Mouse (Mus musculus) right cerebral cortex, postnatal 25 days (tissue): ENCODE measurements at regions not wholly inside any gene's neighbourhood (a gene's known extent, or its start where the extent isn't known, plus 50 kb on each side); places are given as distances from the start of the nearest gene placed in this dataset.
A peak's percentile ranks its signal among the peaks of the same experiment; 100 is the strongest.
"Not testable (repeated sequence)": the region's sequence is repeated elsewhere in the genome, so short reads cannot be mapped to it uniquely, and the experiment has no call there.

ENCODE experiments used
- DNase-seq: peaks from one replicate; pipeline ENCODE4 v3.0.0; 2022

DNA sequence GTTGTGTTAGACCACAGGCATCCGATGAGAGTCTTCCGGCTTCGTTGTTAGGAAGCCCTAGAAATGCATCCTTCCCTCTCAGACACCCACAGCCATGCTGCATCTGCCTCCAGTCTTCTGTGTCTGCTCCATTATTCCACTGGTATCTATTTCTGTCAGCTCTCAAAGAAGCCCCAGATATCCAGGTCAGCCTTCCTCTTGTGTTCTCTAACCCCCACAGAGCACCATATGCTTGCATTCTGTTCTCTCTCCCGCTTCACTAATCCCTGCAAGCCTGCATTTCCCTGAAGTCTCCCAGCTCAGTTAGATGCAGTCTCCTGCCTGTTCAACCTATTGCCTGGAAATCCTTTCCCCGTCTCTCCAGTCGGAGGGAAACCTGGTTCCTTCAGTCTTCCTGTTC, 53.6 kb upstream of the Wdfy3 start:
- DNase-seq = peak; percentile 44

DNA sequence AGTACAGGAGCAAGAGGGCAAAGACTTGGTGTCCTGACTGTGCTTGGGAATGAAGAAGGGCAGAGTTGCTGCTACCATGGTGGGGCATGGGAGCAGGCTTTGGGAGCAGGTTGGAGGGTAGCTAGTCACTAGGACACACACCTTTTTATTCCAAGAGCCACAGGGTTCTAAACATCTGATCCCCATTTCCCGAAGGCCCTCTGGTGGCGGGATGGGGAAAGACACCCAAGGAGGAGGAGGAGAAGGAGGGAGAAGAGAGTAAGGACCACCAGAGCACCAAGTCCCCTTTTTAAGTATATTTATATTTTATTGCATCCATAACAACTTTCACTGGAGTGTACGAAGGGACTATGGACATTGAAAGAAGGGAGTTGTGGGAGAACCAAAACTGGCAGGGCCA, 57.0 kb upstream of the Wdfy3 start:
- no peak for DNase-seq

DNA sequence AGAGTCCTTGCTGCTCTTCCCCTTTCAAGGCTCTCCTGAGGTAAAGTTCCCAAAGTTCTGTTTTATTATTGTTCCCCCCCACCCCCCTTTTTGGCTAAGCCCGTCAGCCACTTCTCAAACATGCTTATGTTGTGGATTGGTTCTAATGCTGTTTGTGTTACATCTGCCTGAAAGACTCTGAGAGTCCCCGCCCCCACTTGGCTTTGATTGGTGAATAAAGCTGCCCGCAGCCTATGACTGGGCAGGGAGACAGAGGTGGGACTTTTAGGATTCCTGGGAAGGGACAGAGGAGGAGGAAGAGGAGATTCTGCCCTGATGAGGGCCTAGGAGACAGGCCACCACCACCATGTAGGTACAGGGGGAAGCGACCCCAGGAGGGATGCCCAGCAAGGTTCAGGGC, 78.3 kb upstream of the Wdfy3 start:
- no peak for DNase-seq

DNA sequence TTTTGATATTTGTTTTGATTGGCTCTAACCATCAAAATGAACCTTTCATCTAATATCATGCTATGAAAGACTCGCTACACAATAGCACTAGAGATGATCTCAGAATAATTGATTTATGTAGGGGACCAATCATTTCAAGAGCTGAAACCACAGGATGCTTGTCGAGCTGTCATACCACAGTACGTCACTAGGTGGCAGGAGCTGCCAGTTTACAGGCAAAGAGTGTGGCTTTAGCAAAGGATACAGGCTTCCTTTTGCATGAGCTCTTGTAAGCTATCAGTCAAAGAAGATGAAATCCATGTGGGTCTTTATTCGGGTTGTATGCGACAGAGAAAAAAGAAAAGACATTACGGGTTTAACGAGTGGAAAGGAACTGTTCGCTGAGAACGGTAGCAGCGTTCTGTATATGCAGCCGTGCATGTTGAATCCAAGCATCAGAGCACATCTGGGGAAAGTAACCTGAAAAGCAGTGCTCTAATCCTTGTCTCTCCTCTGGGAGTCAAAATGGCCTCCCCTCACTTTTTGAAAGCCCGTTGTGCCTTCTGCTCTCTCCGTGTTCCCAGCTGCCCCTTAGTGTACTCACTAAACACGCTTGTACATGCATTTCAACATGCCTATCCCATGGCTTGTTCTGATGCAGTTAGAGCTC, 79.9 kb upstream of the Wdfy3 start:
- peak; percentile 78 for DNase-seq

DNA sequence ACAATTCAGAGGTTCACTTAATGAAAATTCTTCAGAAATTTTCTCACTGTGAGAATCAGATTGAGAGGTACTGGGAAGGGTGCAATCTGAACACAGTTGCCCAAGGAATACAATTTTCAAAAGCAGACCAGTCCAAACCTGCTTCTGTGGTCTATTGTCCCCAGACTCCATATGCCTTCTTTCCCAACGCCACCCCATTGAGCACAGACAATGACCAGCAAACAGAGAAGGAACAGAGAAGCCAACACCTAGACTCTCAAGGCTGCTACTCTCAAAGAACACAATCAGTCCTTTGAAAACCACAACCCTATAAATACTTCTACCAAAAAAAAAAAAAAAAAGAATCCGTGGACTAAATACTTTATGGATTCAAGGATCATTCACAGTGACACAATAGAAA, 89.9 kb upstream of the Wdfy3 start:
- no peak for DNase-seq

DNA sequence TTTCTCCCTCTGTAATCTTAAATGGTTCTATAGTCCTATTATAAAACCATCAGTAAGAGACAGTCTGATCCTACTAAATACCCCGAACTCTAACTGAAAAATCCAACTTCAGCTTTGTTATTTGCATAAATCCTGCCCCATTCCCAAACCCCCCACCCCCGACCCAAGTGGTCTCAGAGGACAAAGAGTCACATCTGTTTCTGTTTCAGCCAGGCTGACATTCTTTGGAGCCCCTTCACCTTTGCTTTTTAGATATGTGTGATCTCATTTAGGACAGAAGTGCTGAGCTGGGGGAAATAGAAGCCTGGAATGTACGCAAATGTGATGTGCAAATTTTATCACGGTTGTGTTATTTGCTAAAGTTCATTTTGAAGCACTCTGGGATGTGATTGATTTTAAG, 98.3 kb upstream of the Wdfy3 start:
- no peak for DNase-seq

DNA sequence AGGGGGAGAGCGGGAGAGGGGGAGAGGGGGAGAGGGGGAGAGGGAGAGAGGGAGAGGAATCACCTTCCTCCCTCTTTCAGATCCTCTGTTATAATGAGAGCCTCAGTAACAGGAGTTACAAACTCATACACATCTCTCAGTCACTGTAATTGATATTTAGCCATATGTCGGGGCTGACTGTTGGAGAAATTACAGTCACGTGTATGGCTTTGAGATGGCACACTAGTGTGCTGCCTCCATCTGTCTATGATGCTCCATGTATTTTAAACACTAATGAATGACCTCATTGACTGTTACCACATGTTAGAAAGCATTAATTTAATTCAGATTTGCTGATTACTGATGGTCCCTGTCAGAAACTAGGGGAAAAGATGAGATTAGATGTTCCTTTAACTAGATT, 102.1 kb upstream of the Wdfy3 start:
- DNase-seq = no peak

DNA sequence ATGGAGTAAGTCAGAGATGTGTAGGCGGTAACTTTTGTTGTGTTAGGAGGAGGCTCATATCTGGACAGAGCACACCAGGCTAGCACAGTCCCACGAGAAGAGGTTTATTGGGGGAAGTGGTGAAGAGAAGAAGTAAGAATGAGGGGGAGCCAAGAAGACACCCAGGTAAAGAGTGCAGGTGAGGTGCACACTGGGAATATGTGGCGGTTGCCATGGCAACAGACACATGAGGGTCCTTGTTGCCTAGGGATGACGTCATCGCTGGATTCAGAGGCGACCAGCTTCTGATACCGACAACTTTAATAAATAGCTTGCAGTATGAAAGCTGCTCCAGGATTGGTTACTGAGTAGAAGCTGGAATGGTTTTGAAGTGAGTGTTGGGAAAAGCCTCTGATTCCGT, 110.5 kb upstream of the Wdfy3 start:
- DNase-seq = peak; percentile 5

DNA sequence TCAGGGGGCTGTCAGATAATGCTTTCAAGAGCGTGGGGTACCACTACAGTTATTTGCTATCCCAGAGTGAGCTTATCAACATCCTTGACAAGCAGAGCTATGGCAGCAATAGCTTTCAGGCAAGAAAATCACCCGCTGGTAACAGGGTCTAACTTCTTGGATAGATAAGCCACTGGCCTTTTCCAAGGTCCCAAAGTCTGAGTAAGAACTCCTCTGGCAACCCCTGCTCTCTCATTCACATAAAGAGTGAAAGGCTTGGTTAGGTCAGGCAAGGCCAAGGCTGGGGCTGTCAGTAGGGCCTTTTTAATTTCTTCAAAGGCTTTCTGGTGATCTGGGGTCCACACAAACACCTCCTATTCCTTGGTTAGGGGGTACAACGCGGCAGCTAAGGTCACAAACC, 119.2 kb upstream of the Wdfy3 start:
- DNase-seq = not testable (repeated sequence)

DNA sequence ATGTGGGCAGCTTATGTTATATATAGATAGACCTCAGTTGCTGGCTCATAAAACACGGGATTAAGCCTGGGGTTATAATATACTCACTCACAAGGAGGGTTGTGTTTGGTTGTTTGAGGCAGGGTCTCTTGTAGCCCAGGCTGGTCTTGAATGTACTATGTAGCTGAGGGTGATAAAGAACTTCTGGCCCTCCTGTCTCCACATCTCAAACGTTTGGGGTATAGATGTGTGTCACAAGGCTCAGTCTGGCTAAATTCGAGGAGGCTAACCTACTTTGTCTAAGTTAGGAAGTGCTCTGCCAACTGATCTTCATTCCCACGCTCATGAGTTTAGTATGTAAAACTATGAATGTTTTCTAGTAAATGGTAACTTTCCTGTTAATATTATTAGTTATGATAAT, 136.7 kb upstream of the Wdfy3 start:
- no peak for DNase-seq

DNA sequence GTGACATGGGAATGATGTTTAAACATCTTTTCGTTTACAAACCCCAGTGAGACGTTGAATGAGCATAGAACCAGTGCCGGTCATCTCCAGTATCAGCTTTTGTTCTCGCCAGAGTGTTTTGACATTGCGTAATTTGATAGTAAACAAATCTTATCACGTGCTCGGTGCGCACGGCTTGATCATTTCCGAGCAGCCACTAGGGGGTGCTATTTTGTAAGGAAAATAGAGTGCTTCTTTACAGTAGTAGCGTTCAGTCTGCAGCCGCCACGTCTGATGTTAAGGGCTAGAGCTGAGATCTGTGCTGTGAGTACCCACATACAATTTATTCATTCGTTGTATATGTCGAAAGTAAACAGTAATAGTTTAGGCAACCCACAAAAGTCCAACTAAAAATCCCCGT, 137.2 kb upstream of the Wdfy3 start:
- peak; percentile 61 for DNase-seq

DNA sequence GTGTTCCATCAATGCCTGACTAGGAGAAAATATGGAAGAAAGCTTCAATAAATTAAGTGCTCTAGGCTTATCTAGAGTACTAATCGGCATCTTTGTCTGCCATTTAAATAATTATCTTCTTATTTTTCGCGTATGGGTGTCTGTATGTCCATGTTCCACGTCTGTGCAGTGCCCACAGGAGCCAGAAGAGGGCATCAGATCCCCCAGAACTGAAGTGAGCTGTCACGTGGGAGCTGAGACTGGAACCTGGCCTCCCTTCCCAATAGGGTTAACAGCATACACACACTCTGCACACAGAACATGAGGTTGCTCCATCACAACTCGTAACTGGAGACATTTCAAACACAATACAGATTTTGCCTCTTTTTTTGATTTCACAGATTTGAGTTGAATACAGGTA, 143.4 kb upstream of the Wdfy3 start:
- DNase-seq = no peak

DNA sequence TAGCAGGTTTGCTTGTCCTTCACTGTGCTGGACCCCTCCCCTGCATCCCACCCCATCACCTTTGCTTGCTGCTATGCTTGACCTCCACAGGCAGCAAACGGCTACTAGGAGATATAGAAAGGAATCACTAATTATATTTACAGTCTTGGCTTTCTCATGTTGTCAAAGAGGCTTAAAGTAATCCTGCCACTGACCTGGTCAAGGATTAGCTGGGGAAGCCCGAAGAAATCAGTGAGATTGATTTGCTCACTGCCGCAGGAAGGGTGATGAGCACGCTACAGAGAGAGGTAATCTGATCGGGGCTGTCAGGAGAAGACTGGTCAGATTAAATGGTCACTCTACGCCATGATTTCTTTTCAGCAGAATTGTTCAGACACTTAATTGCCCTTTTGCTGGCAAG, 157.4 kb upstream of the Wdfy3 start:
- no peak for DNase-seq

DNA sequence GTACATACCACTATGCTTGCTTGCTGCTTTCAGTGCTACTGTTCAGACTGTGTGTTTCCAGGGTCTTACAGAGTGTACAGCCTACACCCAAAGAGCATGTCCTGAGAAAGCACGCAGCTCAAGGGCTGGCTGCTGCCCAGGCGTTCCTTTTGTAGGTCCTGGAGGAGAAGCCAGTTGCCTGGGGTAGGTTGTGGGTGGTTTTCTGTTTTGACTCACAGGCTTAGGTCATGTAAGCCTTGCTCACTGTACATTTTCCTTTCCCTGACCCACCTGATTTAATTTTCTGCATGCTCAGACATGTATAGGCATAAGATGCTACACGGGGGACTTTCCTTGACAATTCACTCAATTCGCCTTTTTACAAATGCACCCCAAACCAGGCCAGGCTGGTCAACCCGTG, 172.9 kb upstream of the Wdfy3 start:
- no peak for DNase-seq

DNA sequence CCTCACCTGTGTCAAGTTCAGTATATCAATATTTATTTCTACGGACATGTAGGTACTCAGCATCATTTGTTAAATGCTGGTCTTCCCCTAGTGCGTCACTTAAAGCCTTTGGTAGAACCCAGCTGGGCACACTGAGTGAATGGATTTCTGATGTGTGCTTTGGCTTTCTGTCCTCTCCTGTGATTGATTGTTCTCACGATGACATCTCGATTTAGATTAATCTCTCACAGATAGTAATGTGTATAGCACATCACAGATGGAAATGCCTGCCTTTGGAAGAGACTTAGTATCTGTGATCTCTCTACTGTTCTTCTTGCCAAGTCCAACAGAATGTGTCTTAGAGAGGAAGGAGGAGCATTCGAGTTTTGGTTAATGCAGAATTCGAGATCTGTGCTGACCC, 175.0 kb upstream of the Wdfy3 start:
- no peak for DNase-seq

DNA sequence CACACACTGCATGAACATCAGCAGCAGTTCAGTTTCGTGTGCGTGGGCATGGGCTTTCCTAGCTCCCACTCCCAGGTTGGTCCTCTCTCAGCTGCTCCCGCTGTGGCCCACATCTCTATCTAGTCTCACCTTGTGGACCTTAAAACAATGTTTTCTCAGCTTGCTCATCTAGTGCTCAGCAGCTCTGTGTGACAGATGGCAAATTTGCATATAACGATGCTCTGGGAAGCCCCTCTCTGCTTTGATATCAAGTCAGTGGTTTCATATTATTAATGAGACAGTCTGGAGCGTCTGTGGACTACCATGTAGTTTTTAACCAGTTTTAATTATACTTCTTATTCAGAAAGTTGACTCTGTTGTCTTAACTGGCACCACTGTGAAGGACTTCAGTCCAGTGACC, 179.0 kb upstream of the Wdfy3 start:
- DNase-seq = no peak

DNA sequence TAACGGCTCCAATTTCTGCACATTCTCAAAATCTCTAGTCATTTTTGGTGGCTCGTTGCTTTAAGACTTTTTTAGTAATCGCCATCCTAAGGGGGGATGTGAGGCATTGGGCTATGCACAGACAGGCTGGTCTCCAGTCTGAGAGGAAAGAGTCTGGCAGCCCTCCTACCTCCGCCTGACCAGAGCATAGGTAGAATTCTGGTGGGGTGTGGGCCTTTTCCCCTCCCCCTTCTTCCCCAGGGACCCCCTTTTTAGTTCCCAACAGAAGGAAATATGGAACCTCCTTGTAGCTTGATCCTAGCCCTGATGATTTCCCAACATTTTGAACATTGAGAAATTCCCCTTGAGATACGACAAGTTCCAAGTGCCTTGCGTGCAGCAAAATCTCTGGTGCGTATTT, 181.4 kb upstream of the Wdfy3 start:
- no peak for DNase-seq

DNA sequence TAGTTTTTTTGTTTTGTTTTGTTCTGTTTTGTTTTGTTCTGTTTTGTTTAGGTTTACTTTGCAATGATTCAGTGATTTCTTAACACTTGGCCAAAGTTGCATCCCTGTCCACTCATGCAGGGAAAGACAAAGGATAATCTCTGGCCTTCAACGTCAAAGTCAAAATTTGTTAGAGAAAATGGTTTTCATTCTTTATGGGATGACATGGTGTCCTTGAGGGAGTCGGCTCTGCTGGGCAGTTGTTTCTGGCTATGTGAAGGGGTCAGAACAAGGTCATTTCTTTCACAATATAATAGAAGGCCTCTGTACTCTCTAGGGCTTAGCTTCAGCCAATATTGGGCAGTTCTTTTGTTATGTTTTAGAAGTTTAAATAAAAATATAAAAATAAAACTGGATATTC, 184.1 kb upstream of the Wdfy3 start:
- DNase-seq = no peak

DNA sequence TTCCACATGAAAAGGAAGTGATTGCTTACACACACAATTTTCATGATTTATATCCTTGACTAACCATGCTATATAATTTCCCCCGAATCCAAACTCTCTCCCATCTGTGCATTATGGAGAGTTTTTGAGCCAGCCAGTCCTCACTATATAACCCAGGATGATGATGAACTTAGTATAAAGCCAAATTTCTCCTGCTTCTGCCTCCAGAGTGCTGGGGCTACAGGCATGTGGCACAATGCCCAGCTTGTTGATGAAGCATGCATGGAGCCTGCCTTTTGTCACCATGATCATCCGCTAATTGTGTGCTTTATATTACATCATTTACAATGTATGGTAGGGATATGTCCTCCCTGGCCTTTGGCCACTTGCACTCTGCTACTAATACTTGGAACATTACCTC, 187.4 kb upstream of the Wdfy3 start:
- no peak for DNase-seq

DNA sequence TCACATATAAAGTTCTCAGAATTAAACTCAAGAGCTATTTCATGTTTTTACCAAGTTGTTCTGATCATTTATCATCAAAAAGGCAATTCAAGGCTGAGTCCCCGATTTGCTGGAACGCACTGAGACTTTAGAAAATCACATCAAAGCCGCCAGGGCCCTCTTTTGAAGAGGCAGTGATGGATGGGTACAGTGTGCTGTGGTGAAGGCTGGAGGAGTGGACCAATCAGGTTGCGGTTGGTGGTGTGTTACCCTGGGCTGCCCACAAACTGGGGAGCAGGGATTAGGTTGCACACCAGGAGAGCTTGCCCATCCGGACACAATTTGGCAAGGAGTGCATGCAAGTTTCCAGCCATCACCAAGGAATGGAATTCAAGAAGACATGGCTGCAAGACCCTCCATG, 191.9 kb upstream of the Wdfy3 start:
- DNase-seq = no peak

DNA sequence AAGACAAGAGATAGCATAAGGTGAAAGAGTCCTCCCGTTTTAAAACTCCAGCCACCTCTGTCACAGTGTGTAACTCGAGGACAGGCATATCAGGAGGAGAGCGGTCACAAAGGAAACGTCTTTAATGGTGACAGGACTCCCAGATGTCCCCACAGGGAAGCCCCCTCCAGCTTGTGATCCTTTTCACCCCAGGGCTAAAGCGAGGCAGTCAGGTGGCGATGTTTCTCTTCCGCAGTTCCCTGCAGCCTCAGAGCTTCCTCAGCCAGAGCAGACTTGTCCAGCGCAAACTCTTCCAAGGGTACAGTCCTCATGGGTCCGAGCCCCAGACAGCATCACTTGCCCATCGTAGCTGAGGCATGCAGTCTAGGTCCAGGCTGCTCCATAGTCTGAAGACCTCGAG, 196.7 kb upstream of the Wdfy3 start:
- no peak for DNase-seq

DNA sequence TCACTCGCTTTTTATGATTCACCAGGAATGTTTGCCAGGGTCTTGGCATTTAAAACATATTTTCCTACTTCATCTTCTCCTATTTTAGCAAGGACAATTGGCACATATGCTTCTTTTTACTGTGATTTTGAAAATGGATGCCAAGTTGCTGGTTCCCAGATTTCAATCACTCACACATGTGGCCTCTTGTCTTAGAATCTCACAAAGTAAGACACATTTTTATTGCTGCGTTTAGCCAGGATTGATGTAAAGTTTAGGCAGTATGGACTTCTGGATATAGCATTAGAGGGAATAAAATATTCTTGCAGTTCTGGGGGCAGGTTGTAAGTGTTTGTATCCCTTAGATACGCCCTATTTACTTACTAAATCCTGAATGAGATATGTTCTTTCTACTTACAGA, 197.4 kb upstream of the Wdfy3 start:
- no peak for DNase-seq

DNA sequence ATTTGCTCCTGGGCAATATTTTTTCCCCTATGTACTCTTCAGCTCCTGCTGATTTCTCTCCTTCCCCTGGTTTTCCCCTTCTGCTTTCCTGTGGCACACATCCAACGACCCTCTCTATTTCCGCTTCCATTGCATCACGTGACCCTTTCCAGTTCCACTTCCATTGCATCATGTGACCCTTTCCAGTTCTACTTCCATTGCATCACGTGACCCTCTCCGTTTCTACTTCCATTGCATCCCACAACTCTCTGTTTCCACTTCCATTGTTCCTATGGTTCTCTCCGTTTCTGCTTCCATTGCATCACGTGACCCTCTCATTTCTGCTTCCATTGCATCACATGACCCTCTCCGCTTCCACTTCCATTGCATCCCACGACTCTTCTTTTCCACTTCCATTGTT, 199.5 kb upstream of the Wdfy3 start:
- DNase-seq = no peak

DNA sequence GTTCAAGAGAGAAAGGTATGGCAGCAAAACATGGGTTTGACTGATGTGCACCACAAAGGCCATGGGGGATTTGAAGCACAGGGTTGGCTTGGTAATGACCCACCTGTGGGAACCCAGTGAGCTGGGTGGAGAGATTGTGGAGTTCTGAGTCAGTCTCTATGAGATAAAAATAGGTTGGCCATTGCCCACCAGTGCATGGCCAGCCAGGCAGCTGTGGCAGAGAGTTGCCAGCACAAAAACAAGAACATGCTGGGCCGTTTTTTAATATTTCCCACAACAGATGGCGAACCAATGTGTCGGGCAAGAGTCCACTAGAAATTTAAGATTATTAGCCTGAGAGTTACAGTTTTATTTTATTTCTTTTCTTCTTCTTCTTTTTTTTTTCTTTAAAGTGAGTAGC, 205.6 kb upstream of the Arhgap24 start:
- no peak for DNase-seq

DNA sequence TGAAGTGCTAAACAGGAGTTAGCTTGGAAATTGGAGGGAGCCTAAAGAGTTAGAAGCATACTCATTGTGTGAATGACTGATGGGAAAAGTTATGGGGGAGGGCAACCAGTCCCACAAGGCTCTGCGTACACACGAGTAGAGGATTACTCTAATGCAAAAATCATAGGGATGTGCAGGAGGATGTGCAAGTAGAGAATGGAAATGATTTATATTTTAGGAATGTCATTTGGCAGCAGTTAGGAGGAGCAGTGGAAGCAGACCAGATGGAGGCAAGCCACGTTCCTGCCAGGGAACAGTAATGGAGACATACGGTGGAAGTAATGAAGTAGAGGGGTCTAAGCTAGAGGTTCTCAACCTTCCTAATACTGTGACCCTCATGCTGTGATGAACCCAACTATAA, 194.1 kb upstream of the Arhgap24 start:
- peak; percentile 5 for DNase-seq

DNA sequence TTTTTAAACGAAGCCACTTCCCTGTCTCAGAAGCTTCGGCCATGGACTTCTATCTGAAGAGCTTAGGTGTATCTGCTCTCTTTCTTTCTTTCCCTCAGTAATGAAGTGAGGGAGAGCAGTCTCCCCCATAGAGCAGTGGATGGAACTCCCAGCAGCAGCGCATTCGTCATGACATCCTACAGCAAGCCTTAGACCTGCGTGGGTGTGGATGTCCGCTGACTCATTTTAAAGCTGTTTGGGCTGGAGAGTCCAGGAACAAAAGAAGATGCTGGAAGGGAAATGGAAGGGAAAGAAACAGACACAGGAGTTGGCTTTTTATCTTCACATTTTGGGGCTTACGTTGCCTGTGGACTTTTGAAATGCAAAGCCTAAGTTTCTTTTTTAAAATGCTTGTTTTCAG, 190.3 kb upstream of the Arhgap24 start:
- DNase-seq = no peak
